Mouse (Mus musculus) heart, postnatal 14 days (tissue): ENCODE measurements at regions not wholly inside any gene's neighbourhood (a gene's known extent, or its start where the extent isn't known, plus 50 kb on each side); places are given as distances from the start of the nearest gene placed in this dataset.
"Not testable (repeated sequence)": the region's sequence is repeated elsewhere in the genome, so short reads cannot be mapped to it uniquely, and the experiment has no call there.

Source experiments
- DNase-seq, 2 experiments: peaks; one replicate each; pipeline ENCODE4 v3.0.0; 2021 to 2022
- intact Hi-C: fragments of 180-260 bp; cut with DNase I; formaldehyde crosslinking; loops from one replicate; pipeline ENCODE4 v1.15.1; 2025

DNA sequence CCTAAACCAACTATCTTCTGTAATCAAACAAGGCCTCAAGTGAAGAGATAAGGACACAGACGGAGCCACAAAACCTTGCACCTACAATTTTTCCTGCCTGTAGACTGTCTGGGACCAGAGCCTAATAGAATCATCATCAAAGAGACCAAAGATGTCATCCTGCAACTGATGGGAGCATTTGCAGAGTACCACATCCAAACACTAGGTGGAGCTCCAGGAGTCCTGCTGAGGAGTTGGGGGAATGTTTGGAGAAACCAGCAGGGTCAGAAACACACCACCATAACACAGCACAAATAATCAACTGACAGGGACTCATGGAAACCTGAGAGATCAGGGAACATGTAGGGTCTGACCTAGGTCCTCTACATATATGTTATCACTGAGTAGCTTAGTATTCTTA, 160.9 kb downstream of the Gm6760 start:
- intact Hi-C loops: no loop called here
- DNase-seq: peak; percentile 1 to 13

GRCm38 (mm10) chrX:63972386-63972785, 179.6 kb downstream of the Gm6760 start:
- DNase-seq, intact Hi-C loops: not testable (repeated sequence)
